Mouse (Mus musculus) left cerebral cortex, postnatal 14 days (tissue): ENCODE data around the gene Herc4. TPM values are rescaled to one million over a fixed set of nuclear protein-coding genes. Genes with fewer than 3 reads are reported as not detected.
A peak's percentile ranks its signal among the peaks of the same experiment; 100 is the strongest.

Experiments
- DNase-seq, 2 experiments: peaks; one replicate each; pipeline ENCODE4 v3.0.0; 2021 to 2022; ENCODE audit warnings: low spot score in 2 of 2, mixed read lengths in 1 of 2
- intact Hi-C: fragments of 180-260 bp; cut with DNase I; formaldehyde crosslinking; loops from one replicate; pipeline ENCODE4 v1.15.1; 2025
- total RNA-seq, 2 experiments: library from RNA; stranded (reverse); gene quantifications; 2 replicates each; pipeline ENCODE4 v1.2.3; 2021

Gene Herc4
- total RNA-seq, 2 experiments from 2014 or later: 38.6 to 41.8 TPM

- DNase-seq: peak in 1 of 2 experiments; percentile 26
Measured at GRCm38 (mm10) chr10:63244055-63244671, 553 bp downstream of the Herc4 start.

GRCm38 (mm10) chr10:63244746-63245145 lies 1.1 kb downstream of the Herc4 start:
- DNase-seq: no peak
- intact Hi-C loops: loop anchor here (5.0 kb wide), 1 partner anchor 87 kb away; no protein-coding TSS in a partner anchor

More at GRCm38 (mm10) chr10:63244055-63244671, 553 bp downstream of the Herc4 start:
- intact Hi-C loops: loop anchor here (5.0 kb wide), 1 partner anchor 87 kb away; no protein-coding TSS in a partner anchor

- no peak for DNase-seq
- intact Hi-C loops: no loop called here
Measured at GRCm38 (mm10) chr10:63245846-63246245, 2.2 kb downstream of the Herc4 start.

- intact Hi-C loops: no loop called here
- DNase-seq: no peak
Measured at GRCm38 (mm10) chr10:63247457-63247856, 3.8 kb downstream of the Herc4 start.

- DNase-seq: no peak
- intact Hi-C loops: no loop called here
Measured at GRCm38 (mm10) chr10:63248421-63248820, 4.8 kb downstream of the Herc4 start.

- intact Hi-C loops: no loop called here
- no peak for DNase-seq
Measured at GRCm38 (mm10) chr10:63258696-63259095, 15.1 kb downstream of the Herc4 start.

- DNase-seq: no peak
- intact Hi-C loops: no loop called here
Measured at GRCm38 (mm10) chr10:63259340-63259739, 15.7 kb downstream of the Herc4 start.

GRCm38 (mm10) chr10:63267941-63268340 lies 24.3 kb downstream of the Herc4 start:
- intact Hi-C loops: no loop called here
- no peak for DNase-seq

- DNase-seq: no peak
- intact Hi-C loops: no loop called here
Measured at GRCm38 (mm10) chr10:63272401-63272800, 28.8 kb downstream of the Herc4 start.

GRCm38 (mm10) chr10:63272868-63273267 lies 29.3 kb downstream of the Herc4 start:
- no peak for DNase-seq
- intact Hi-C loops: no loop called here

GRCm38 (mm10) chr10:63277010-63277409 lies 33.4 kb downstream of the Herc4 start:
- no peak for DNase-seq
- intact Hi-C loops: no loop called here

- no peak for DNase-seq
- intact Hi-C loops: no loop called here
Measured at GRCm38 (mm10) chr10:63279851-63280250, 36.2 kb downstream of the Herc4 start.

- no peak for DNase-seq
- intact Hi-C loops: no loop called here
Measured at GRCm38 (mm10) chr10:63282417-63282816, 38.8 kb downstream of the Herc4 start.

- intact Hi-C loops: no loop called here
- no peak for DNase-seq
Measured at GRCm38 (mm10) chr10:63282846-63283245, 39.2 kb downstream of the Herc4 start.

- DNase-seq: no peak
- intact Hi-C loops: no loop called here
Measured at GRCm38 (mm10) chr10:63302356-63302755, 58.7 kb downstream of the Herc4 start.

- intact Hi-C loops: loop anchor here (5.0 kb wide), 1 partner anchor 156 kb away; no protein-coding TSS in a partner anchor
- DNase-seq: peak; percentile 88 to 91
Measured at GRCm38 (mm10) chr10:63308582-63309366, 65.2 kb downstream of the Herc4 start.

GRCm38 (mm10) chr10:63313726-63314125 lies 70.1 kb downstream of the Herc4 start:
- intact Hi-C loops: loop anchor here (5.0 kb wide), 1 partner anchor 69 kb away; the partner anchor contains the start of genes Dnajc12 and Sirt1
- no peak for DNase-seq

GRCm38 (mm10) chr10:63327091-63327490 lies 83.5 kb downstream of the Herc4 start:
- DNase-seq: no peak
- intact Hi-C loops: no loop called here

GRCm38 (mm10) chr10:63336901-63337300 lies 93.3 kb downstream of the Herc4 start:
- intact Hi-C loops: loop anchor here (5.0 kb wide), 1 partner anchor 45 kb away; the partner anchor contains the start of genes Dnajc12 and Sirt1
- DNase-seq: no peak

GRCm38 (mm10) chr10:63337326-63337725 lies 93.7 kb downstream of the Herc4 start:
- DNase-seq: no peak
- intact Hi-C loops: loop anchor here (5.0 kb wide), 1 partner anchor 45 kb away; the partner anchor contains the start of genes Dnajc12 and Sirt1
